Mouse (Mus musculus) limb, embryonic 10.5 days (tissue): Measurements from ENCODE around the gene Ddx25. TPM values are rescaled to one million over a fixed set of nuclear protein-coding genes. Genes with fewer than 3 reads are reported as not detected.

Experiments
- DNase-seq: peaks from one replicate; pipeline ENCODE4 v3.0.0-alpha.2; 2017; ENCODE audit warnings: low spot score
- H3K27ac ChIP-seq: fragments of 300-500 bp; sonication (generic); 2 replicates; pipeline ENCODE4 v1.5.1; 2016; ENCODE audit warnings: mild to moderate bottlenecking
- H3K27me3 ChIP-seq: fragments of 300-500 bp; sonication (generic); 2 replicates; pipeline ENCODE4 v1.6.1; 2016; ENCODE audit warnings: low read depth, mild to moderate bottlenecking; ENCODE audit not compliant: poor library complexity, severe bottlenecking
- H3K36me3 ChIP-seq: fragments of 300-500 bp; sonication (generic); 2 replicates; pipeline ENCODE4 v1.6.1; 2016; ENCODE audit warnings: mild to moderate bottlenecking, moderate library complexity
- H3K4me1 ChIP-seq: fragments of 300-500 bp; sonication (generic); 2 replicates; pipeline ENCODE4 v1.6.1; 2016
- H3K4me3 ChIP-seq: fragments of 300-500 bp; sonication (generic); 2 replicates; pipeline ENCODE4 v1.5.1; 2016; ENCODE audit warnings: mild to moderate bottlenecking, moderate library complexity
- H3K9me3 ChIP-seq: fragments of 300-500 bp; sonication (generic); replicated peaks from 2 replicates; pipeline ENCODE4 v1.6.1; 2016; ENCODE audit warnings: mild to moderate bottlenecking
- WGBS: fragments of 180-500 bp; shearing (Covaris S2); methylation state at CpG from one replicate; pipeline ENCODE4 v1.1.7; 2016; 5-methylcytosine and 5-hydroxymethylcytosine counted together
- polyA plus RNA-seq: library from polyadenylated mRNA; unstranded; fragments of >200 nt; fragmentation: Nextera tagmentation; extraction: Ambion mirVana; gene quantifications from 2 replicates; pipeline ENCODE4 v1.2.1, GENCODE M21; 2016

Gene Ddx25
- polyA plus RNA-seq, 1 experiment from 2014 or later: 4.9 TPM

DNA sequence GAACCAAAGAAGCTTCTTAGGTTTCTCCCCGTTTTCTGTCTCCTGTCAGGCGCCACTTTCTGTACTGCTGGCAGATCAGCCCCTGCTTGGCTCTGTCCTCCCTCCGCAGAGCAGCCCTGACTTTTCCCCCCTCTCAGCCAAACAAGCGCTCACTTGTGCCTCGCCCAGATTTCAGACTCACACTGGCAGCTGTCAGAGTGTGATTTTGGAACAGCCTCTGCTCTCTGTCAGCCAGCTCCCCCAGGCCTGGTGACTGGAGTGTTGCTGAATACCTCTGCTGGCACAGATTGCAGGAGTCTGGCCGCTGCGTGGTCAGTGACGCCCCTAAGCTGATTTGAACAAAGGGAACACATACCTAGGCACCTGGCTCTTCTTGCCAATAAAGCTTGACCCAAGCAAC, 50.1 kb downstream of the Ddx25 start:
- peak; percentile 49 for DNase-seq
- Histone ChIP-seq H3K9me3 (no peaks in the 10 kb centered on the region), H3K36me3 (peaks cover 27% of the 10 kb centered on the region), H3K27me3 (no peaks in the 10 kb centered on the region), H3K4me3 (no peak overlapping the region), H3K27ac (peak overlapping the region; percentile 1; the same call in 1 of the 2 replicates), H3K4me1 (peaks cover 8% of the 10 kb centered on the region; the same call in 1 of the 2 replicates)
- 57% methylated on average over 8 of the region's 8 CpGs for WGBS

DNA sequence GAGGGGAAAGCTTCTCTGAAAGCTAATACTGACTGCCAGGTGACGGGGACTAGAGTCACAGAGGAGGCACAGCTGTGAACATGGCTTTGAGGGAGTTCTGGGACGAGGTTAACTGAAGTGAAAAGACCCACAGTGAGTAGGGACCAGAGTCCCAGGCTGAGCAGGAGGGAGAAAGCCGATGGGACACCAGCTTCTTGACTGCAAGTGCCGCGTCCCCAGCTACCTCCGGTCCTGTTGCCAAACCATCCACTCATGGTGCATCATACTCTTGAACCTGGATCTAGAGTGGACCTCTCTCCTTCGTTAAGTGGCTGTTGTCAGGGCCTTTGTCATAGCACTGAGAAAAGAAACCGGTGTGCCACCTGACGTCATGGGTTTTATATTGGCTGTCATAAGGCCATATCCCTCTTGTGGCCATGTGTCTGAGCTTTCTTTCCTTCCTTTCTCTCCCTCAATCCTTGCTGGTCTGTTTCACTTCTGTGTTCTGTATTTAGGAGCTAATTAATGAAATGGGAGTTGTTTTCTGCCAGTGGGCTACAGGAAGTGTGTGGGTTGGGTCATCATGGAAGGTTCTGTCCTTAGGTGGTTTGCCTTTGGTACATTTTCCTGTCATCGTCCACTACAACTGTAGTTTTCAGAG, 55.8 kb downstream of the Ddx25 start:
- Histone ChIP-seq H3K36me3 (peaks cover 79% of the 10 kb centered on the region), H3K4me3 (no peak overlapping the region), H3K27ac (no peak overlapping the region), H3K9me3 (no peaks in the 10 kb centered on the region), H3K27me3 (no peaks in the 10 kb centered on the region), H3K4me1 (no peaks in the 10 kb centered on the region)
- WGBS: 92% methylated on average over 10 of the region's 10 CpGs
- DNase-seq: no peak

DNA sequence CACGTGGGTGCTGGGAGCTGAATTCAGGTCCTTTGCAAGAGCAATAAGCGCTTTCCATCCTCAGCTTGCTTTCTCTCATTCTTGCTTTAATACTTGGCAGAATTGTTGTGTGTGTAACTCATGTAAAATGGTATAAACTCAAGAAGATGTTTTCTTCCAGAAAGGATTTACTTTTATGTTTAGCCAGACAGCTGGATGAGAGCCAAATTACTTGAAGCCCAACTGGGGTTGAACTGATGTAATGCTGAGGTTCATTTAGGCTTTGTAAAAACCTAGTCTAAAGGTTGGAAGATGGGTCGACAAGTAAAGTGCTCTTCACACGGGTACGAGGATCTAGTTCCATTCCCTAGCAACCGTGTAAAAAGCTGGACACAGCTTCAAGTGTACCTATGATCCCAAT, 58.4 kb downstream of the Ddx25 start:
- H3K27me3 ChIP-seq: no peaks in the 10 kb centered on the region
- H3K9me3 ChIP-seq: no peaks in the 10 kb centered on the region
- no peak overlapping the region for H3K27ac ChIP-seq
- WGBS: 94% methylated on average over 6 of the region's 6 CpGs
- H3K4me1 ChIP-seq: peaks cover 9% of the 10 kb centered on the region
- peaks cover 91% of the 10 kb centered on the region for H3K36me3 ChIP-seq
- no peak overlapping the region for H3K4me3 ChIP-seq
- DNase-seq: no peak

DNA sequence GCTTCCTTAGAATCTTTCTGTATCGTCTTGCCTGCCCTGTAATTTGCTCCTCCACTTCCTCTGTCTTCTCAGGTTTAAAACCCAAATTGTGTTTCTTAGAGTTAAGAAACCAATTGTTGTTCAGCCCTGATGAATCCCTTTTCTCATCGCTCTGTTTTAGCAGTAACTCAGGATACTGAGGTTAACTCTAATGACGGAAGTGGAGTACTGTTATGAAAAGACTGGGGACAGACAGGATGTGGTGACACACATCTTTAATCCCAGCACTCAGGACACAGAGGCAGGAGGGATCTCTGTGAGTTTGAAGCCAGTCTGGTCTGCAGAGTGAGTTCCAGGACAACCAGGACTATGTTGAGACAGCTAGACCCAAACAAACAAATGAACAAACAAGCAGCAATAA, 62.9 kb downstream of the Ddx25 start:
- H3K36me3 ChIP-seq: peaks cover 80% of the 10 kb centered on the region
- no peak overlapping the region for H3K27ac ChIP-seq
- DNase-seq: no peak
- 75% methylated on average over 3 of the region's 3 CpGs for WGBS
- H3K4me3 ChIP-seq: no peak overlapping the region
- peaks cover 24% of the 10 kb centered on the region for H3K4me1 ChIP-seq
- H3K9me3 ChIP-seq: no peaks in the 10 kb centered on the region
- H3K27me3 ChIP-seq: no peaks in the 10 kb centered on the region

DNA sequence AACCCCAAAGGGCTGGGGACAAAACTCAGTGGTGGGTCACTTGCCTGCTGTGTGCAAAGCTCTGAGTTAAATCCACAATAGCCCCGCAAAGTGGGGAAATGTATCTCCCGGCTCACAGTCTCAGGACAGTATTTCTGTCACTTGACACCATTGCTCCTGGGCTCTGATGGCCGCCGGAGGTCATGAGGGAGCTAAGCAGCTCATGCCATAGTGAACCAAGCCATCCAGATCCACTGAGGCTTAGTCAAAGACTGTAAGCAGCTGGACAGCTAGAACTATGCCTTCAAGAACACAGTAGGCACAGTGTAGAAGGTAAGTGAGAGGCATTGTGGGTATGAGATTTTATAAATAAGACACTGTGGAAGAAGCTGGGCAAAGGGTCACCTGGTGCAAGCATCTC, 63.4 kb downstream of the Ddx25 start:
- Histone ChIP-seq H3K27ac (no peak overlapping the region), H3K4me1 (peaks cover 24% of the 10 kb centered on the region), H3K36me3 (peaks cover 78% of the 10 kb centered on the region), H3K9me3 (no peaks in the 10 kb centered on the region), H3K27me3 (no peaks in the 10 kb centered on the region), H3K4me3 (no peak overlapping the region)
- DNase-seq: no peak
- WGBS: 46% methylated on average over 4 of the region's 4 CpGs

DNA sequence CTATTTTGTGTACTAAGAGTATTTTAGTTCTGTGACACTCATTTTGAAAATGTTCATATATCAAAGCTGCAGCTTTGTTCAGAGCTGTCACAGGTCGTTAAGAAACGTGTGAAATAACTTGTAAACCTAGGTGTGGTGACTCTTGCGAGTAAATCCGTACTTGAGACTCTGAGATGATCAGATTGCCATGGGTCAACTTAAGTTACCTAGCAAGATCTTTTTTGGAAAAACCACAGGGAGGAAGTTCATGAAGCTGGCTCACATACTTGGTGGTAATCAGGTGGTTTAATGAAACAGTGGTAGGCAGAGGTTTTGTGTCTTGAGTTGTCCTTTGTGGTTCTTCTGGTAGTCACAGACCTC, 64.6 kb downstream of the Ddx25 start:
- 77% methylated on average over 4 of the region's 4 CpGs for WGBS
- no peaks in the 10 kb centered on the region for H3K9me3 ChIP-seq
- peak overlapping the region; percentile 25; the same call in 1 of the 2 replicates for H3K27ac ChIP-seq
- H3K4me3 ChIP-seq: no peak overlapping the region
- no peak for DNase-seq
- H3K4me1 ChIP-seq: peaks cover 24% of the 10 kb centered on the region
- peaks cover 78% of the 10 kb centered on the region for H3K36me3 ChIP-seq
- H3K27me3 ChIP-seq: no peaks in the 10 kb centered on the region

DNA sequence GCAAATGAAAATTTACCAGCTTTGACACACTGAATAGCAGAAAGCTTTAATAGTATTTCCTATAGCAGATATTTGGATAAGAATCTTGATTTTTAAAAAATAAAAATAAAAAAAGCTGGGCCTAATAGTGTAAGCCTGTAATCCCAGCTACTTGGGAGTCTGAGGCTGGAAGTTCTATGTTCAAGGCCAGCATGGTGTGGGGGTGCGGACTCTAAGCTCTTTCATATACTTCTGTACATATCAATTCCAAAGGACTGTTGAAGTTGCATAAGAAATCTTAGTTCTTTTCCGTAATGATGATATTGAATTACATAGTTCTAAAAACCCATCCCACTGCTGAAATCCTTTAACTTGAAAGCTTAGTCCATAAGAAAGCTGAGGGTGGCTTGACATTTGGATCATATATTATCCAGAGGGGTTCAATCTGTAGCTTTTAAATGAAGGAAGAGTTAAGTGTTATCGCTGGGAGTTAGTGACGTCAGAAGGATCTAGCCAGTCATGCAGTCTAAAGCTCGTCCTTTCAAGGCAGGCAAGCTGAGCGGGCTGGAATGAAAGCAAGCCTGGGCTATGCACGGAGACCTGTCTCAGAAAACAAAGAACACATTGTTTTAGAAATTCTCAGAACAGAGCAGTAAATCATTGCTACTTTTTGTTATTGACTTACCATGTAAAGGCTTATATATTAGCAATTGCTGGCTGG, 65.1 kb downstream of the Ddx25 start:
- Histone ChIP-seq H3K9me3 (no peaks in the 10 kb centered on the region), H3K4me1 (peaks cover 24% of the 10 kb centered on the region), H3K4me3 (no peak overlapping the region), H3K36me3 (peaks cover 78% of the 10 kb centered on the region), H3K27me3 (no peaks in the 10 kb centered on the region), H3K27ac (peak overlapping the region; percentile 25; the same call in 1 of the 2 replicates)
- WGBS: 73% methylated on average over 7 of the region's 7 CpGs
- no peak for DNase-seq

DNA sequence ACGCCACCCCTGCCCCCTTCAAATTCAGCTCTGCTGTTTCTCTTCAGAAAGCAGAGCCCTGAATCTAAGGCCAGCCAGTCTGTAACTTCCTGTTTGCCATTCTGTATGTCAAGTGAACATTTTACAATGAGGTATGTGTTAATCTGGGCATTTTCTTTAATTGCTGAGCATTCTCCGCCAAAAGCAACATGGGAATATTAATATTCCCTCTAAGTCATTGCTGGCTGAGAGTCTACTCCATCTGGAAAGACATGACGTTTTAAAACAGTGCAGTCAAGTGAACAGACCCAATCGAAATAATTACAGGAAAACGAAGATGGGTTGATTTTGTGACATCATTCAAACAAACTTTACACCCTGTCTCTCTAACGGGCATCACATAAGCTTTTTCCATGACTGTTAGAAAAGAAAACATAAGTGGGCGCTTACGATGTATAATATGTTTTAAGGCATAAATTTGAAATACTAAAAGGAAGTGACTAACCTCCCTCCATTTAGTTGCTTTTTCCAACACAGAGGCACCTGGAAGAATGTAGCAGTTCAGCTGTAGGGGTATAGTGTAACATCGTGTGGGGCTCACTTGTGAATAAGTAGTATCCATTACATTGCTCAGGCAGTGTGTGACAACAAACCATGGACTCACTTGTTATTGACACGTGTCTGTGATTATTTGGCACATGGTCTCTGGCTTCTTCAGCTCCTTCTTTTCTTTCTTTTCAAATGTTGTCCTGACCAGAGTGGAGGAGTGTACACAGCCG, 67.0 kb downstream of the Ddx25 start:
- DNase-seq: no peak
- no peaks in the 10 kb centered on the region for H3K27me3 ChIP-seq
- H3K36me3 ChIP-seq: peaks cover 81% of the 10 kb centered on the region
- H3K27ac ChIP-seq: no peak overlapping the region
- peaks cover 24% of the 10 kb centered on the region for H3K4me1 ChIP-seq
- WGBS: 90% methylated on average over 11 of the region's 11 CpGs
- no peak overlapping the region for H3K4me3 ChIP-seq
- no peaks in the 10 kb centered on the region for H3K9me3 ChIP-seq

DNA sequence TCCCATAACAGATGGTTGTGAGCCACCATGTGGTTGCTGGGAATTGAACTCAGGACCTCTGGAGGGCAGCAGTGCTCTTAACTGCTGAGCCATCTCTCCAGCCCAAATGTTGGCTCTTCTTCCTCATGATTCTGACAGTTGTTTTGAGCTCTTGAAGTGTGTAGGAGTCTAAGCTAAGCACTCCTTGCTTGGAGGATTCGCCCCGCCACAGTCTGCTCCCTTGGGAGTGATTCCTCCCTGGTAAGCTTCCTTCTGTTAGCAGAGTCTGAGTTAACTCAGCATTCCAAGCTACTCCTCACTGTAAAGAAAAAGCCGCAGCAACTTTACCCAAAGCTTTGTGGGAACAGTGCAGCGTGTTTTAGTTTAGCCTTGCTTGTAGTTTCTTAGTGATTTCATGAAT, 69.8 kb downstream of the Ddx25 start:
- Histone ChIP-seq H3K4me3 (no peak overlapping the region), H3K36me3 (peaks cover 88% of the 10 kb centered on the region), H3K4me1 (peaks cover 14% of the 10 kb centered on the region), H3K27me3 (no peaks in the 10 kb centered on the region), H3K9me3 (no peaks in the 10 kb centered on the region), H3K27ac (no peak overlapping the region)
- 95% methylated on average over 4 of the region's 4 CpGs for WGBS
- no peak for DNase-seq

Other genes with a start within 250 kb of the Ddx25 start
- gene Cdon, start 137.4 kb downstream of the Ddx25 start, polyA plus RNA-seq: 10.5 and 16.1 TPM in 2 replicates
- not detected in 2 replicates for gene Gm1113, start 40.3 kb downstream of the Ddx25 start, polyA plus RNA-seq
- gene Pus3, start 67 bp upstream of the Ddx25 start, polyA plus RNA-seq: 21.2 and 22.3 TPM in 2 replicates
- gene Pate2, start 11.8 kb upstream of the Ddx25 start, polyA plus RNA-seq: 1.2 and 1.4 TPM in 2 replicates
- gene Hyls1, start 11.9 kb upstream of the Ddx25 start, polyA plus RNA-seq: 19.5 and 22.4 TPM in 2 replicates
- gene Pate4, start 53.4 kb upstream of the Ddx25 start, polyA plus RNA-seq: 0.19 TPM in 1 of 2 replicates, not detected in the other
- gene Pate3, start 89.7 kb upstream of the Ddx25 start, polyA plus RNA-seq: 0.10 TPM in 1 of 2 replicates, not detected in the other
- gene Pate1, start 128.9 kb upstream of the Ddx25 start, polyA plus RNA-seq: not detected in 2 replicates
- gene Gm17677, start 182.5 kb upstream of the Ddx25 start, polyA plus RNA-seq: not detected in 2 replicates
- gene Gm17727, start 219.6 kb upstream of the Ddx25 start, polyA plus RNA-seq: not detected in 2 replicates
- gene Gm27235, start 231.6 kb upstream of the Ddx25 start, polyA plus RNA-seq: not detected in 2 replicates
- not detected in 2 replicates for gene D730048I06Rik, start 231.6 kb upstream of the Ddx25 start, polyA plus RNA-seq